Mouse (Mus musculus): ENCODE data around the gene Lyzl4. TPM values are rescaled to one million over a fixed set of nuclear protein-coding genes. Genes with fewer than 3 reads are reported as not detected.

The Lyzl4 gene
- polyA plus RNA-seq, 1 experiment from 2014 or later, result not detected

DNA sequence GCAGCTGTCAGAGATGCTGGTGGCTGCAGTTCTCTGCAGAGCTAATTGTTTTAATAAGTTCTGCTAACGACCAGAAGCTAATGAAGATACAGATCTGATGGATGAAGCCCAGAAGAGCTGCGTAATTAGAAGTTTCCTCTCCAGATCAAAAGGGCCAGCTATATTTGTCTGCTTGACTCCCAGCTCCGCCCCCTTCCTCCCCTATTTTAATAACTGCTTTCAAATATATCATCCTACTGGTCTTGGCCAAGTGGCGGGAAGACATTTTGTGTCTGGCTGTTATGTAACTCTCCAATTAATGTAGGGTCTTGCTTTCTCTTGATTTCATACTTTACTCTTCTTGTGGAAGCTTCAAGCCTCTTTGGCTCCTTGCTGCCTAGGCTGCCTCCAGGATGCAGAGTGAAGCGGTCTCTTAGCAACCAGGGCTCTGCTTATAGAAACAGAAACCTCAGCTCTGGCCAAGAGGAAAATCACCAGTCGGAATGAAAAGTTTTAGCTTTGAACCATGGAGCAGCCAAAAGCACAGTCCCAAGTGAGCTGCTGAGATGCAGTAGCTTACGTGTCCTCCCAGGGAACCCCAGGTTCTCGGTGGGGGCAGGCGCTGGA, 86.4 kb downstream of the Lyzl4 start:
- H3K27ac ChIP-seq (ENCODE audit: low read depth, low read length), result no peak overlapping the region
- H3K4me2 ChIP-seq, result no peak overlapping the region
- H3K4me3 ChIP-seq (ENCODE audit: low read depth, low read length), result no peak overlapping the region
- 71% methylated on average over 9 of the region's 9 CpGs for WGBS
- no peaks in the 10 kb centered on the region; the same call in 1 of the 2 replicates for H3K27me3 ChIP-seq (replicated peaks; ENCODE audit: control insufficient read depth, insufficient read depth, low read length)
- H3K36me3 ChIP-seq (ENCODE audit: control insufficient read depth, insufficient read depth, low read length), result no peaks in the 10 kb centered on the region
- DNase-seq (ENCODE audit: low spot score) (no peak), ATAC-seq (replicated peaks; ENCODE audit: low FRiP score) (no peak)
- no peaks in the 10 kb centered on the region; the same call in 1 of the 2 replicates for H3K4me1 ChIP-seq (replicated peaks; ENCODE audit: control insufficient read depth, insufficient read depth, low read length)
- no peak overlapping the region for H3K9ac ChIP-seq (ENCODE audit: low read depth, low read length)
- H3K9me3 ChIP-seq (ENCODE audit: control insufficient read depth, low read length), result no peaks in the 10 kb centered on the region

DNA sequence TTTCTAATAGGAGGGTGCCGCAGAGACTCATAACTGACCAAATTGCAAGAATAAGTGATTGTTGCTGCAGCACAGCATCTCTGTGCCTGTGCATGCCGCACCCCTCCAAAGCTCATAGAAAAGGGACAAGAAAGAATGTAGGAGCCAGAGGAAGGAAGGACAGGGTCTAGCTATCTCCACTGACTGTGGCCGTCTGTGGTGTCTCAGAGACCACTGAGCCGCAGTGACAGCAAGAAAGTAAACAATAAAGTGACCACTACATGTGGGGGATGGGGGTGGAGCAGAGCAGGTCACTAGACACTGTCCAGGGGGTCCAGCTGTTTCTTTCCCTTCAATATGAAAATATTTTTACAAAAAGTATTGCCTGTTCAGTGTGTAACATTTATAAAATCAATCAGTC, 88.3 kb downstream of the Lyzl4 start:
- H3K9ac ChIP-seq (ENCODE audit: low read depth, low read length), result no peak overlapping the region
- DNase-seq (ENCODE audit: low spot score) (no peak), ATAC-seq (replicated peaks; ENCODE audit: low FRiP score) (no peak)
- no peaks in the 10 kb centered on the region for H3K9me3 ChIP-seq (ENCODE audit: control insufficient read depth, low read length)
- no peak overlapping the region for H3K4me2 ChIP-seq
- H3K27me3 ChIP-seq (replicated peaks; ENCODE audit: control insufficient read depth, insufficient read depth, low read length), result no peaks in the 10 kb centered on the region; the same call in 1 of the 2 replicates
- H3K27ac ChIP-seq (ENCODE audit: low read depth, low read length), result no peak overlapping the region
- 38% methylated on average over 4 of the region's 4 CpGs for WGBS
- no peaks in the 10 kb centered on the region; the same call in 1 of the 2 replicates for H3K4me1 ChIP-seq (replicated peaks; ENCODE audit: control insufficient read depth, insufficient read depth, low read length)
- no peaks in the 10 kb centered on the region for H3K36me3 ChIP-seq (ENCODE audit: control insufficient read depth, insufficient read depth, low read length)
- no peak overlapping the region for H3K4me3 ChIP-seq (ENCODE audit: low read depth, low read length)

DNA sequence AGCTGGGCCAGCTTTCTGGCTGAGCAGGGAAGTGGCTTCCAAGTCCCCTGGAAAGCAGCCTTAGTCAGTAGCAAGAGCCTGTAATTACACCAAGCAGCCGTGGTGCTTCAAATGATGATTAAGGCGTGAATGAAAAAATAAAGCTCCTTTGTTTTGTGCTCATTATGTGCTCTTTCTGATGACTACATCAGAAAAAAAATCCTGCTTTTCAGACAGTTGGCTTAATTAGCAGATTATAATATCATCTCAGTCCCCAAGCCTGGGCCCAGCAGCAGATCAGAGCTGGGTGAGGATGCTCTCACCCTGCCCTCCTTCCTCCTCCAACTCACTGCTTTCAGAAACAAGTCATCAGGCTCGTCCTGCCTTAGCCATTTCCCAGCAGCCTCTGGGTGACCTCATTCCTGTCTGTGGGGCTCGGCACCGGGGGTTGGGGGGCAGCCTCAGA, 91.5 kb downstream of the Lyzl4 start:
- DNase-seq (ENCODE audit: low spot score) (no peak), ATAC-seq (replicated peaks; ENCODE audit: low FRiP score) (no peak)
- Histone ChIP-seq H3K4me3 (ENCODE audit: low read depth, low read length) (no peak overlapping the region), H3K9ac (ENCODE audit: low read depth, low read length) (no peak overlapping the region), H3K27ac (ENCODE audit: low read depth, low read length) (no peak overlapping the region), H3K9me3 (ENCODE audit: control insufficient read depth, low read length) (no peaks in the 10 kb centered on the region), H3K36me3 (ENCODE audit: control insufficient read depth, insufficient read depth, low read length) (no peaks in the 10 kb centered on the region), H3K27me3 (replicated peaks; ENCODE audit: control insufficient read depth, insufficient read depth, low read length) (no peaks in the 10 kb centered on the region; the same call in 1 of the 2 replicates), H3K4me1 (replicated peaks; ENCODE audit: control insufficient read depth, insufficient read depth, low read length) (no peaks in the 10 kb centered on the region; the same call in 1 of the 2 replicates), H3K4me2 (no peak overlapping the region)
- WGBS, result 60% methylated on average over 5 of the region's 5 CpGs

DNA sequence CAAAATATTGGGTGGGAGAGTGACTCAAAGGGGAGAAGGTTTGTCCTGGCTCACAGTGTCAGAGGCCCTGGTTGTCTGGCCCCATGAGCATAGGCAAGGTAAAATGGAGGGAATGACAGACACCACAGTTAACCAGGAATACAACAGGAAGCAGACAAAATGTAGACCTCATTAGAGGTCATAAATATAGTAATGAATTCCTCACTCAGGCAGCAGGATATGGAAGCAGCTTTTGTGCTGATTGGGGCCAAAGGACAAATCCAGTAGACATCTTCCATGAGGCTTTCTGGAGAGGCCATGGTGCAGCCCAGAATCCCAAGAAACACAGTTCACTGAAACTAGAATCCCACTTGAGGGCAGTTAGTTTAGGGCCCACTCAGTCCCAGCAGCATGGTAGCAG, 92.5 kb downstream of the Lyzl4 start:
- Histone ChIP-seq H3K4me2 (no peak overlapping the region), H3K9me3 (ENCODE audit: control insufficient read depth, low read length) (no peaks in the 10 kb centered on the region), H3K36me3 (ENCODE audit: control insufficient read depth, insufficient read depth, low read length) (no peaks in the 10 kb centered on the region), H3K27me3 (replicated peaks; ENCODE audit: control insufficient read depth, insufficient read depth, low read length) (no peaks in the 10 kb centered on the region; the same call in 1 of the 2 replicates), H3K9ac (ENCODE audit: low read depth, low read length) (no peak overlapping the region), H3K27ac (ENCODE audit: low read depth, low read length) (no peak overlapping the region), H3K4me1 (replicated peaks; ENCODE audit: control insufficient read depth, insufficient read depth, low read length) (no peaks in the 10 kb centered on the region; the same call in 1 of the 2 replicates), H3K4me3 (ENCODE audit: low read depth, low read length) (no peak overlapping the region)
- DNase-seq (ENCODE audit: low spot score) (no peak), ATAC-seq (replicated peaks; ENCODE audit: low FRiP score) (no peak)

DNA sequence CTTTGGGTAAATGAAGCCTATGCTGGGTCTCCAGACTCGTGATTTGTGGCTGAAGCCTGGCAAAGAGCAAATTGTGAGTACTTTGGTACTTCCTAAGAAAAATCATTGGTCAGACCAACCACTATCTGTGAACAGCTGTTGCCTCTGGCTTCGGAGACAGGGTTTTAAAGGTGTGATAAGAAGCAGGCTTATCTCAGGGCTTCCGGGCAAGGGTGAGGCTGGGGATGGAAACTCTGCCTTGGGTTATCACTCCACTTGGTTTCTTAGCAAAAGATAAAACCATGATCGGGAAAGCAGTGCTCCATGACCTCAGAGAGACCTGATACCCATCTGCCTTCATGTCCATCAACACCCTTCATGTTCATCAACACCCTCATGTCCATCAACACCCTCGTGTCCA, 92.9 kb downstream of the Lyzl4 start:
- H3K27ac ChIP-seq (ENCODE audit: low read depth, low read length), result no peak overlapping the region
- H3K36me3 ChIP-seq (ENCODE audit: control insufficient read depth, insufficient read depth, low read length), result no peaks in the 10 kb centered on the region
- H3K4me2 ChIP-seq, result no peak overlapping the region
- no peaks in the 10 kb centered on the region; the same call in 1 of the 2 replicates for H3K27me3 ChIP-seq (replicated peaks; ENCODE audit: control insufficient read depth, insufficient read depth, low read length)
- no peak overlapping the region for H3K9ac ChIP-seq (ENCODE audit: low read depth, low read length)
- H3K4me3 ChIP-seq (ENCODE audit: low read depth, low read length), result no peak overlapping the region
- 13% methylated on average over 5 of the region's 5 CpGs for WGBS
- no peaks in the 10 kb centered on the region for H3K9me3 ChIP-seq (ENCODE audit: control insufficient read depth, low read length)
- H3K4me1 ChIP-seq (replicated peaks; ENCODE audit: control insufficient read depth, insufficient read depth, low read length), result no peaks in the 10 kb centered on the region; the same call in 1 of the 2 replicates
- ATAC-seq (replicated peaks; ENCODE audit: low FRiP score) (no peak), DNase-seq (ENCODE audit: low spot score) (no peak)

DNA sequence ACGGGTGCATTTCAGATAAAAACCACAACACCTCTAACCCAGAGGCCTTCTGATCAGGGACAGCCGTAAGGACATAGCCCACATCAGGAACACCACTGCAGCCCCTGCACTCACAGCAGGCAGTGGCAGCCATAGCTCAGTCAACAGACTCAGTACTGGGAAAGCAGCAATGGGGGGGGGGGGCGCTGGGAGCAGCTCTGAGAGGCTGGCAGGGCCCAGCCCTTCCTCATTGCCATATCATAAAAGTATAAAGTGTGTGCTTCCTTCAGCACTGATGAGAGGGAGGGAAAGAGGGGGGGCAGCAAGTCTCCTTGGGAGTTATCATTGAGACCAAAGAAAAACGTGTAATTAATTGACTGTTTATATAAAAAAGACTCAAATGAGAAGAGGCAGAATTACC, 94.5 kb downstream of the Lyzl4 start:
- Histone ChIP-seq H3K9ac (ENCODE audit: low read depth, low read length) (no peak overlapping the region), H3K4me1 (replicated peaks; ENCODE audit: control insufficient read depth, insufficient read depth, low read length) (no peaks in the 10 kb centered on the region; the same call in 1 of the 2 replicates), H3K4me2 (no peak overlapping the region), H3K27ac (ENCODE audit: low read depth, low read length) (no peak overlapping the region), H3K27me3 (replicated peaks; ENCODE audit: control insufficient read depth, insufficient read depth, low read length) (no peaks in the 10 kb centered on the region), H3K4me3 (ENCODE audit: low read depth, low read length) (no peak overlapping the region), H3K36me3 (ENCODE audit: control insufficient read depth, insufficient read depth, low read length) (no peaks in the 10 kb centered on the region), H3K9me3 (ENCODE audit: control insufficient read depth, low read length) (no peaks in the 10 kb centered on the region)
- ATAC-seq (replicated peaks; ENCODE audit: low FRiP score), result no peak
- WGBS, result 49% methylated on average over 4 of the region's 4 CpGs
- DNase-seq (ENCODE audit: low spot score), result no peak

DNA sequence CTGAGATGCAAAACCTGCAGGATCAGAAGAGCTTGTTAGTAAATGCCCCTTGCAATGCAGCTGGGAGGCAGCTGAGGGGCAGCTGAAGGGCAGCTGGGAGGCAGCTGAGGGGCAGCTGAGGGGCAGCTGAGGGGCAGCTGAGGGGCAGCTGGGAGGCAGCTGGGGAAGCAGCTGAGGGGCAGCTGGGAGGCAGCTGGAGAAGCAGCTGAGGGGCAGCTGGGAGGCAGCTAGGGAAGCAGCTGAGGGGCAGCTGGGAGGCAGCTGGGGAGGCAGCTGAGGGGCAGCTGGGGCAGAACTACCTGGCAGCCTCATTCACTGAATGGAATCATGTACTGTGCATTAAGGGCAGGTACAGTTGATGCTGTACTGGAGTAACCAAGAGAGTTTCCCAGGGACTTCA, 100.4 kb downstream of the Lyzl4 start:
- H3K36me3 ChIP-seq (ENCODE audit: control insufficient read depth, insufficient read depth, low read length), result no peaks in the 10 kb centered on the region
- no peaks in the 10 kb centered on the region for H3K9me3 ChIP-seq (ENCODE audit: control insufficient read depth, low read length)

DNA sequence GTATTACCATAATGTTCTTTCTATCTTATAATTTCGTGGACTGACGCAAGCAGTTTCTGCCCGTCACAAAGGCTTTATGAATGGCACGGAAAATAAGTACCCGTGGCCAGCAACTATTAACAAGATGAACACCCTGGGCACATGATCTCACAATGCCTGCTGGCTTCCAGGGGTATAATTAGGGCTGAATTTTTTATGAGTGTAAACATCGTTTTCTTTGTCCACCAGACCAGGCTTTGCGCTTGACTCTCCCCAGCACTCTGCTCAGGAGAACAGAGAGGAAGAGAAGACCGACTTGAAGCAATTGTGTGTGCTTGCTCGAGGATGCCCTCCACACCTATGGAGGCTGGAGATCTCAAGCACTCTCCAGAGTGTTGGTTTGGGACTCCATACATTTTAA, 109.3 kb downstream of the Lyzl4 start:
- Histone ChIP-seq H3K27ac (ENCODE audit: low read depth, low read length) (no peak overlapping the region), H3K36me3 (ENCODE audit: control insufficient read depth, insufficient read depth, low read length) (no peaks in the 10 kb centered on the region), H3K4me1 (replicated peaks; ENCODE audit: control insufficient read depth, insufficient read depth, low read length) (no peaks in the 10 kb centered on the region), H3K27me3 (replicated peaks; ENCODE audit: control insufficient read depth, insufficient read depth, low read length) (no peaks in the 10 kb centered on the region), H3K9me3 (ENCODE audit: control insufficient read depth, low read length) (no peaks in the 10 kb centered on the region), H3K4me3 (ENCODE audit: low read depth, low read length) (no peak overlapping the region), H3K4me2 (no peak overlapping the region), H3K9ac (ENCODE audit: low read depth, low read length) (no peak overlapping the region)
- ATAC-seq (replicated peaks; ENCODE audit: low FRiP score) (no peak), DNase-seq (ENCODE audit: low spot score) (no peak)
- WGBS, result 88% methylated on average over 9 of the region's 9 CpGs

More for the DNA sequence above, 100.4 kb downstream of the Lyzl4 start:
- Histone ChIP-seq H3K4me3 (ENCODE audit: low read depth, low read length) (no peak overlapping the region), H3K4me1 (replicated peaks; ENCODE audit: control insufficient read depth, insufficient read depth, low read length) (no peaks in the 10 kb centered on the region), H3K27ac (ENCODE audit: low read depth, low read length) (no peak overlapping the region), H3K4me2 (no peak overlapping the region), H3K27me3 (replicated peaks; ENCODE audit: control insufficient read depth, insufficient read depth, low read length) (no peaks in the 10 kb centered on the region), H3K9ac (ENCODE audit: low read depth, low read length) (no peak overlapping the region)
- DNase-seq (ENCODE audit: low spot score), result no peak
- no peak for ATAC-seq (replicated peaks; ENCODE audit: low FRiP score)

DNA sequence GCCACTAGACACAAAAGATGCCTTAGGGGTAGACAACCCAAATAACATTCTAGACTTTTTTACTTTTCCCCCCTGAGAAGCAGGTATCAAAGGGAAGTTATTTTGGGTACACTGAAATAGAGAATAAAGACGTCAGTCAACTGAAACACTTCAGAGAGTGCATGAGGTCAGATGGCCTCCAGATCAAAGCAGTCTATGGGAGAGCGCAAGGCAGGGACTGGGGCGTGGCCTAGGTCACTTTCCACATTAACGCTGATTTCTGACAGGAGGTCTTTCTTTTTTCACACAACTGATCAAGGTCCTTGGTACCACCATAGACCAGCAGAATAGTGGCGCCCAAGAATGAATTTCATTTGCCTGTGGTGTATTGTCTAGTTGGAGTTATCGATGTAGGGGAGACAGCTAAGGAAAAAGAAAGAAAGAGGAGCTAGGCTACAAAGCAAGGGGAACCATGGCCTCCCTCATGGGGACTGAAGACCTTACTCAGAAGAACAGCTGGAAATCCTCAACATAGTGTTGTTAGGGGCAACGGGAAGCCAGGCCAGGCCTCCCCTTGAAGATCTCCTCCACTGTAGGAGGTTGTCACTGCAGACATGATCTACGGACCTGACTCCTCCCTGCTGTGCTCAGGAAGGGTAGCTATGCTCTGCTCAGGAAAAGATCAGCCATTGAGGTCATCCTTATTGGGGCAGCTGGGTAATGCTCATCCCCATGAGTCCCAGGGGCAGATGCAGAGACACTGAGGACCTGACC, 113.1 kb downstream of the Lyzl4 start:
- DNase-seq (ENCODE audit: low spot score) (no peak), ATAC-seq (replicated peaks; ENCODE audit: low FRiP score) (no peak)
- H3K27ac ChIP-seq (ENCODE audit: low read depth, low read length), result no peak overlapping the region
- no peak overlapping the region for H3K9ac ChIP-seq (ENCODE audit: low read depth, low read length)
- H3K4me3 ChIP-seq (ENCODE audit: low read depth, low read length), result no peak overlapping the region
- H3K9me3 ChIP-seq (ENCODE audit: control insufficient read depth, low read length), result no peaks in the 10 kb centered on the region
- no peaks in the 10 kb centered on the region for H3K4me1 ChIP-seq (replicated peaks; ENCODE audit: control insufficient read depth, insufficient read depth, low read length)
- H3K4me2 ChIP-seq, result no peak overlapping the region
- 66% methylated on average over 8 of the region's 8 CpGs for WGBS
- no peaks in the 10 kb centered on the region for H3K36me3 ChIP-seq (ENCODE audit: control insufficient read depth, insufficient read depth, low read length)
- H3K27me3 ChIP-seq (replicated peaks; ENCODE audit: control insufficient read depth, insufficient read depth, low read length), result no peaks in the 10 kb centered on the region

Measured in liver, embryonic 11.5 days (tissue).